Mouse (Mus musculus) intestine, embryonic 14.5 days (tissue): ENCODE results near the gene Znhit1. TPM values are rescaled to one million over a fixed set of nuclear protein-coding genes. Genes with fewer than 3 reads are reported as not detected.
"Not testable (repeated sequence)": the region's sequence is repeated elsewhere in the genome, so short reads cannot be mapped to it uniquely, and the experiment has no call there.

Experiments used
- ATAC-seq: fragments of 200-750 bp; cut with Nextera tagmentation; replicated peaks from 2 replicates; pipeline ENCODE4 v1.8.0; 2017; ENCODE audit warnings: low read depth, moderate number of reproducible peaks, moderate TSS enrichment, moderate library complexity; ENCODE audit not compliant: low FRiP score, low TSS enrichment
- DNase-seq: peaks from one replicate; pipeline ENCODE4 v3.0.0-alpha.2; 2018; ENCODE audit warnings: low spot score
- H3K27ac ChIP-seq: fragments of 300-500 bp; sonication (generic); 2 replicates; pipeline ENCODE4 v1.5.1; 2014; ENCODE audit warnings: low read depth, mild to moderate bottlenecking, control low read depth
- H3K27me3 ChIP-seq: fragments of 300-500 bp; sonication (generic); replicated peaks from 2 replicates; pipeline ENCODE4 v1.6.1; 2014; ENCODE audit warnings: low read length, control low read depth; ENCODE audit not compliant: control insufficient read depth, insufficient read depth
- H3K36me3 ChIP-seq: fragments of 300-500 bp; sonication (generic); 2 replicates; pipeline ENCODE4 v1.6.1; 2014; ENCODE audit warnings: low read length, control low read depth; ENCODE audit not compliant: control insufficient read depth, insufficient read depth
- H3K4me1 ChIP-seq: fragments of 300-500 bp; sonication (generic); replicated peaks from 2 replicates; pipeline ENCODE4 v1.6.1; 2014; ENCODE audit warnings: low read length, control low read depth, mixed read lengths; ENCODE audit not compliant: control insufficient read depth, insufficient read depth
- H3K4me2 ChIP-seq: fragments of 300-500 bp; sonication (generic); 2 replicates; pipeline ENCODE4 v1.6.1; 2014; ENCODE audit warnings: low read length
- H3K4me3 ChIP-seq: fragments of 300-500 bp; sonication (generic); 2 replicates; pipeline ENCODE4 v1.5.1; 2014; ENCODE audit warnings: low read depth, low read length, control low read depth, mixed read lengths
- H3K9ac ChIP-seq: fragments of 300-500 bp; sonication (generic); 2 replicates; pipeline ENCODE4 v1.6.1; 2014; ENCODE audit warnings: mild to moderate bottlenecking, low read length
- H3K9me3 ChIP-seq: fragments of 300-500 bp; sonication (generic); 2 replicates; pipeline ENCODE4 v1.6.1; 2016; ENCODE audit warnings: low read length, control low read depth; ENCODE audit not compliant: control insufficient read depth
- WGBS: fragments of 180-500 bp; shearing (Covaris S2); extraction: QIAGEN DNeasy Blood & Tissue Kit; methylation state at CpG from one replicate; pipeline ENCODE4 v1.1.7; 2014; 5-methylcytosine and 5-hydroxymethylcytosine counted together
- polyA plus RNA-seq: library from polyadenylated mRNA; unstranded; fragments of >200 nt; fragmentation: Nextera tagmentation; extraction: Ambion mirVana; gene quantifications from 2 replicates; pipeline ENCODE4 v1.2.1, GENCODE M21; 2014

Znhit1 gene
- polyA plus RNA-seq, 1 experiment from 2014 or later = 102 TPM

DNA sequence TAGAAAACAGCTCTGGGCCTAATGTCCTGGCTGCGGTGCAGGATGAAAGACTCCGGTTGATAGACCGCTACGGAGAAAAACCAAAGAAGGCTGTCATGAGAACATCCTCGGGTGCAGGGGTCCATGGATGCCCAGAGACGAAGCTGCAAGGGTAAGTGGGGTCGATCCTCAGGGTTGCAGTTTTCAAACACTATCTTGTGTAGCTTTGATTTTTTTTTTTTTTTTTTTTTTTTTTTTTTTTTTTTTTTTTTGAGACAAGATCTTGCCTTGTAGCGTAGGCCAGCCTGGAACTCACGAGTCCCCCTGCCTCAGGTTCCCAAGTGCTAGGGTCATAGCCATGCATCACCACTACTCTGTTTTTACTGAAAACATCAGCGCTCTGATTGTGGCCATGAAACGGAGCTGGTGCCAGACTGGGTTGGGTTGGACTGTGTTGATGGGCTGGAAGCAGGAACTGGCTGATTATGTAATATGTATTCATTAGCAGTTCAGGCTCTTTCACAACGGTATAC is 34.3 kb downstream of the Znhit1 start:
- Histone ChIP-seq H3K27me3 (no peaks in the 10 kb centered on the region), H3K4me1 (peaks cover 10% of the 10 kb centered on the region), H3K4me2 (peak overlapping the region; percentile 70), H3K9me3 (no peaks in the 10 kb centered on the region), H3K36me3 (no peaks in the 10 kb centered on the region), H3K4me3 (peak overlapping the region; percentile 94), H3K27ac (peak overlapping the region; percentile 66), H3K9ac (peak overlapping the region; percentile 81)
- DNase-seq = peak; percentile 67
- 2% methylated on average over 12 of the region's 12 CpGs for WGBS
- ATAC-seq = 0 out of 2 replicates have a peak, but pooled peaks have one; percentile 13

- peak within 1 kb of the TSS; percentile 70 for H3K4me2 ChIP-seq
- peaks cover 10% of the 10 kb centered on the region for H3K4me1 ChIP-seq
- no peaks in the 10 kb centered on the region for H3K9me3 ChIP-seq
- H3K36me3 ChIP-seq = no peaks in the 10 kb centered on the region
- H3K9ac ChIP-seq = peak within 1 kb of the TSS; percentile 81
- peak; percentile 97 for DNase-seq
- under 1% methylated on average over 23 of the region's 23 CpGs for WGBS
- peak within 1 kb of the TSS; percentile 94 for H3K4me3 ChIP-seq
- ATAC-seq = peak; percentile 98
- peak within 1 kb of the TSS; percentile 66 for H3K27ac ChIP-seq
- no peaks in the 10 kb centered on the region for H3K27me3 ChIP-seq
Observed at GRCm38 (mm10) chr5:136953015-136953414, 34.8 kb downstream of the Znhit1 start, which contains the start of gene Fis1. Fis1 (plus strand) TSS chr5:136953275.

DNA sequence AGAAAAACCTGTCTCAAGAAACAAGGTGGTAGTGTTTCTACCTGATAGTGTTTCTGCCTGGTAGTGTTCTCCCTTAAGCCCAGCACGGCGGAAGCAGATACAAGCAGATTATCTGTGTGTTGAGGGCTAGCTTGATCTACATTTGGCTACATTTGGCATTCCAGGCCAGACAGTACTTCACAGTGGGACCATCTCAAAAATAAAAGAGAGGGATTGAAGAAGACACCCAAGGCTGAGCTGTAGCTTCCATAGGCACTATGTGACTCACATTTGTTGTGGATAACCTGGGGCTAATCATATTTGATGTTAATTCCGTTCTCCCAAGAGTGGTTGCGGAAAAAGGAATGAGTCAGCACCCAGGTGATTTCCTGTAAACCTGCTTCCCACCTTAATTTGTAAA is 35.7 kb downstream of the Znhit1 start:
- DNase-seq = no peak
- no peaks in the 10 kb centered on the region for H3K36me3 ChIP-seq
- peaks cover 10% of the 10 kb centered on the region for H3K4me1 ChIP-seq
- H3K4me2 ChIP-seq = no peak overlapping the region
- no peak overlapping the region for H3K9ac ChIP-seq
- no peak overlapping the region for H3K27ac ChIP-seq
- no peak for ATAC-seq
- no peak overlapping the region for H3K4me3 ChIP-seq
- 75% methylated on average over 4 of the region's 4 CpGs for WGBS
- H3K9me3 ChIP-seq = no peaks in the 10 kb centered on the region
- H3K27me3 ChIP-seq = no peaks in the 10 kb centered on the region

DNA sequence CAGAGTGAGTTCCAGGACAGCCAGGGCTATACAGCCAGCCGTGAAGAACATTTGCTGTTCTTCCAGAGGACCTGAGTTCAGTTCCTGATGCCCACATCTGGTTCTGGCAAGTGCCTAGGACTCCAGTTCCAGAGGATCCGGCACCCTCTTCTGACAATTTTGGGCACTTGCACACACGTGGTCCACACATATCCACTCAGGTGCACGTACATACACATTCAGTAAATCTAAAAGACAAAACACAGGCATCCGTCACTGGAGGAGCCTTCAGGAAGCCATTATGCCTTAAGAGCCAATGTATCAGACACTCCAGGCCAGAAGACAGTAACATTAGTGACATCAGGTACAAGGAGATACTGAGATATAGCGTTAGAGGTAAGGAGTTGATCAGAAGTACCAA is 37.3 kb downstream of the Znhit1 start:
- Histone ChIP-seq H3K4me1 (peaks cover 10% of the 10 kb centered on the region), H3K36me3 (no peaks in the 10 kb centered on the region), H3K27ac (no peak overlapping the region), H3K9ac (no peak overlapping the region), H3K27me3 (no peaks in the 10 kb centered on the region), H3K4me3 (no peak overlapping the region), H3K4me2 (no peak overlapping the region), H3K9me3 (no peaks in the 10 kb centered on the region)
- DNase-seq (no peak), ATAC-seq (no peak)
- WGBS = 85% methylated on average over 6 of the region's 6 CpGs

DNA sequence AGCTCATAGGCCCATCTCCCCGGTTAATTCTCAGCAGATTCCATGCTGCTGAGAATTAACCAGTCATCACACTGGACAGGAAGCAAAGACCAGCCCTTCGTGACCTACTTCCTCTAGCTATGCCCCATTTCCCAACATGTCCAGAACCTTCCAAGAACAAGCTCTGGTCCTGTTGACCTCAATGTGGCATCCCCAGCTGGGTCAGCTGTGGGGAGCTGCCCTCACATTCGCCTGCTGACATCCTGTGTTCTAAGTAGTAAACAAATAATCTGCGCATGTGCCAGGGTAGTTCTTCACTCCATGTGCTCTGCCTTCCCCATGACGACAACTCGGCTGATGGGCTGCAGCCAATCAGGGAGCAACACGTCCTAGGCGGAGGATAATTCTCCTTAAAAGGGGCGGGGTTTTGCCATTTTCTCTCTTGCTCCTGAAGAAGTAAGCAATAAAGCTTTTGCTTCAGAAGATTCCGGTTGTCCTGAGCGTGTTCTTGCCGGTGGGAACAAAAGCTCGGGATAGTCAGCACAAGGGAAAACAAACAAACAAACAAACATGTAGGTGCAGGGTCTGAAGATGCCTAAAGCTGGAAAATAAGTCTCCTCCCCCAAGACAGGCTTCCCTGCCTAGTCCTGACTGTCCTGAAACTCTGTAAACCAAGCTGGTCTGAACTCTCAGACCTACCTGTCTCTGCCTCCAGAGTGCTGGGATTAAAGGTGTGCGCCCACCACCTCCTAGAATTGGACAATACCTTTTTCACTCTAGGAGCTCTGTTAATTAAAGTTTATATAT is 38.1 kb downstream of the Znhit1 start:
- H3K27me3 ChIP-seq, H3K36me3 ChIP-seq, H3K4me2 ChIP-seq, H3K9me3 ChIP-seq, DNase-seq, H3K9ac ChIP-seq, H3K4me3 ChIP-seq, ATAC-seq, H3K27ac ChIP-seq: not testable (repeated sequence)
- WGBS = 82% methylated on average over 14 of the region's 14 CpGs
- H3K4me1 ChIP-seq = peaks cover 10% of the 10 kb centered on the region

DNA sequence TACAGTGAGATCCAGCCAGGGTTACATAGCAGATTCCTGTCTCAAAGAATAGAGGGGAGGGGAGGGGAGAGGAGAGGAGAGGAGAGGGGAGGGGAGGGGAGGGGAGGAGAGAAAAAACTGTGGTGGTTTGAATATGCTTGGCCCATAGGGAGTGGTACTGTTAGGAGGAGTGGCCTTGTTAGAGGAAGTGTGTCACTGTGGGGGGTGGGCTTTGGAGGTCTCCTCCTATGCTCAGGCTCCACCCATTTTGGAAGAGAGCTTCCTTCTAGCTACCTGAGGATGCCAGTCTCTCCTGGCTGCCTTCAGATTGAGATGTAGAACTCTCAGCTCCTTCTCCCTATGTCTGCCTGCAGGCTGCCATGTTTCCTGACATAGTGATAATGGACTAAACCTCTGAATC is 39.9 kb downstream of the Znhit1 start:
- no peak overlapping the region for H3K27ac ChIP-seq
- no peaks in the 10 kb centered on the region for H3K27me3 ChIP-seq
- ATAC-seq (no peak), DNase-seq (no peak)
- no peaks in the 10 kb centered on the region for H3K9me3 ChIP-seq
- no peaks in the 10 kb centered on the region for H3K36me3 ChIP-seq
- H3K9ac ChIP-seq = no peak overlapping the region
- no peak overlapping the region for H3K4me2 ChIP-seq
- H3K4me1 ChIP-seq = no peaks in the 10 kb centered on the region
- no peak overlapping the region for H3K4me3 ChIP-seq

DNA sequence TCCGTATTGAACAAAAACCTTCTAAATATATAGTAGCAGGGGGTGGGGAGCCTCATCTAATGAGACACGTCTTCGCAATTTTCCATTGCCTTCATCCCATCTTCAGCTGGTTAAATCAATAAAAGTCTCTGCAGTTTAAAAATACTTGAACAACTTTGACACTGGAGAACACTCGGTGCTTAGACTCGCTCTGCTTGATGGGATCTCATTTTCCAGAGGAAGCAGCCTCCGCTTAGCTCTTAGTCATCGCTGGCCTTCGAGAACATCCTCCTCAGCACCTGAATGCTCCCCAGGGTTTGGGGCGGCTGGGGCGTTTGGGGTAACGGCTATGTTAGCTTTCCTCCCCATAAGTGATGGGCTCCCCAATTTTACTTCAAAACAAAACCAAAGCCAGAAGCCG is 42.7 kb downstream of the Znhit1 start:
- H3K4me1 ChIP-seq = no peaks in the 10 kb centered on the region
- no peak for DNase-seq
- WGBS = 78% methylated on average over 12 of the region's 12 CpGs
- H3K4me2 ChIP-seq = no peak overlapping the region
- H3K36me3 ChIP-seq = no peaks in the 10 kb centered on the region
- no peak for ATAC-seq
- H3K9me3 ChIP-seq = no peaks in the 10 kb centered on the region
- no peak overlapping the region for H3K27ac ChIP-seq
- H3K9ac ChIP-seq = no peak overlapping the region
- H3K4me3 ChIP-seq = no peak overlapping the region
- no peaks in the 10 kb centered on the region for H3K27me3 ChIP-seq

GRCm38 (mm10) chr5:136943382-136943781 is 44.4 kb downstream of the Znhit1 start:
- Histone ChIP-seq H3K4me2 (no peak overlapping the region), H3K36me3 (no peaks in the 10 kb centered on the region), H3K4me1 (no peaks in the 10 kb centered on the region), H3K4me3 (no peak overlapping the region), H3K9me3 (no peaks in the 10 kb centered on the region), H3K27me3 (no peaks in the 10 kb centered on the region), H3K27ac (no peak overlapping the region), H3K9ac (no peak overlapping the region)
- DNase-seq (no peak), ATAC-seq (no peak)
- 70% methylated on average over 2 of the region's 2 CpGs for WGBS

GRCm38 (mm10) chr5:136942781-136943180 is 45.0 kb downstream of the Znhit1 start:
- Histone ChIP-seq H3K27me3 (no peaks in the 10 kb centered on the region), H3K27ac (no peak overlapping the region), H3K4me1 (no peaks in the 10 kb centered on the region), H3K4me3 (no peak overlapping the region), H3K36me3 (no peaks in the 10 kb centered on the region), H3K9ac (no peak overlapping the region), H3K9me3 (no peaks in the 10 kb centered on the region), H3K4me2 (no peak overlapping the region)
- ATAC-seq = no peak
- 68% methylated on average over 3 of the region's 3 CpGs for WGBS
- DNase-seq = no peak
